Mouse (Mus musculus): ENCODE measurements around the gene Orai3.

The Orai3 gene

DNA sequence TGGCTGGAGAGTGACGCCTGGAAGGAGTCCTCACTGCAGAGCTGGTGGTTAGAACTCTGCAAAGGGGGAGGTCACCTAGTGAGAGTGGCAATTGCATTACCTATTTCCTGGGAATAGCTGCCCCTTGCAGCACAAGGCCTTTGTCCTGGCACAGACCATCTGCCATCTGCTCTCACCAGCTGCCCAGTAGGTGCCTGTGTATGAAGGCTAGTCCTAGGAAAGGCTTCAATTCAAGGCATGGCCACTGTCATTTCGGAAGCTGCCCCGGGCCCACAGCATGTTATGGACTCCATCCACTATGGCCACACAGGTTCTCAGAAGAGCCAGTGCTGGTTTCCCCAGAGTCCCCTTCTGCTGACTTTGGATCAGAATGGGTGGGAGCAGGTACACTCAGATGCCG, 29.0 kb downstream of the Orai3 start:
- no peak for DNase-seq (ENCODE audit: low spot score in 2 of 2)

GRCm38 (mm10) chr7:127799211-127799610, 29.6 kb downstream of the Orai3 start:
- DNase-seq (ENCODE audit: low spot score in 2 of 2): no peak

DNA sequence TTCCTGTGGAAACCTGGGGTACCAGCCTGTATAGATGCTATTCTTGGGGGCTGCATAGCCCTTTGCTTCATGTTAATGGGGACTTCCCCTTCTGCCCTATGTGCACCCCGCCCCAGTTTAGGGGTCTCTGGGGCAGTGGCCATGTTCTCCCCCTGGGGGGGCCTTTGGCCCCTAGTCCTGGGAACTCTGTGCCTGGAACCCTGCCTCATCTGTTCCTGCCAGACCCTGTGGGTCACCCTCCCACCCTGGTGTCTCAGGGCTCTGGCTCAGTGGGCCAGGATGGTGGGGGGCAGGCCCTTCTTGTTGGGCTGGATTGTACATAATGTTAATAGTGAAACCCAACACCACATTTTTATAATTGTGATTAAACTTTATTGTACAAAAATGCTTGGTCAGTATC, 30.1 kb downstream of the Orai3 start:
- no peak for DNase-seq (ENCODE audit: low spot score in 2 of 2)

- DNase-seq (ENCODE audit: low spot score in 2 of 2): peak; percentile 79 to 88
These were observed 30.9 kb downstream of the Orai3 start, which contains the start of gene Hsd3b7 for GRCm38 (mm10) chr7:127800435-127801009. TSS of gene Hsd3b7 (plus strand) at chr7:127800604.

DNA sequence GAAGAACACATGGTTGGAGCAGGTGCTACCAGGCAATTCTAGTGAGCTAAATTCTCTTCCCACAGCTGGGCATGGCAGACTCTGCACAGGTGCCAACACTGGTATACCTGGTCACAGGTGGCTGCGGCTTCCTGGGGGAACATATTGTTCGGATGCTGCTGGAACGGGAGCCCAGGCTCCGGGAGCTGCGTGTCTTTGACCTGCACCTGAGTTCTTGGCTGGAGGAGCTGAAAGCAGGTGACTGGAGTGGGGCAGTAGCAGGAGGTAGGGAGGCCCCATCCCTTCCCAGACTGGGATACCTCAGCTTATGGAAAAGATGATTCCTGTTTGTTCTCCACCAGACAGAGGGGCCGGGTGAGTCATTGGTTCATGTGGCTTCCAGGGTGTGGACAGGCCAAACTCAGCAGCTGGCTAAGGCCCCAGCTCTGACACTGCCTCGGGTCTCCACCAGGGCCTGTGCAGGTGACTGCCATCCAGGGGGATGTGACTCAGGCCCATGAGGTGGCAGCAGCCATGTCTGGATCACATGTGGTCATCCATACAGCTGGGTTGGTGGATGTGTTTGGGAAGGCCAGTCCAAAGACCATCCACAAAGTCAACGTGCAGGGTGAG, 31.5 kb downstream of the Orai3 start:
- DNase-seq (ENCODE audit: low spot score in 2 of 2): no peak

GRCm38 (mm10) chr7:127802313-127802712, 32.7 kb downstream of the Orai3 start:
- DNase-seq (ENCODE audit: low spot score in 2 of 2): no peak

GRCm38 (mm10) chr7:127808821-127809220, 39.2 kb downstream of the Orai3 start:
- no peak for DNase-seq (ENCODE audit: low spot score in 2 of 2)

- DNase-seq (ENCODE audit: low spot score in 2 of 2): no peak
These were observed 40.2 kb downstream of the Orai3 start for GRCm38 (mm10) chr7:127809846-127810245.

DNA sequence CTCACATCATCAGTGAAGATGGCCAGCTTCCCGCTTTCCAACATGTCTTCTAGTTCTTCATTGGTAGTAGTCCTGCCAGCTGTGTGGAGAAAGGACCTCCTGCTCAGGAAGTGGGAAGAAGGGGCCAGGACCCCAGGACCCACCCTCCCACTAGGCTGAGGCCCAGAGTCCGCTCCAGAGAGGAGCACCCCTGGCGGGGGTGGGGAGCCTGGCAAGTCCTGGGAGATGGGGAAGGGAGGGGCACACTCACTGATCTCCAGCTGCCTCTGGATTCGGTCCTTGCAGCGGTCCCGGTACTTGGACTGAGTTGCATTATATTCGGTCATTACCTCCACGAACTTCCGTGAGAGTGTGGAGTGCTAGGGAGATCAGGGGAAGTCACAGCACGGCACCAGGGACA, 41.0 kb downstream of the Orai3 start:
- no peak for DNase-seq (ENCODE audit: low spot score in 2 of 2)

GRCm38 (mm10) chr7:127811240-127811639, 41.6 kb downstream of the Orai3 start:
- peak in 1 of 2 experiments; percentile 15 for DNase-seq (ENCODE audit: low spot score in 2 of 2)

GRCm38 (mm10) chr7:127812292-127812691, 42.7 kb downstream of the Orai3 start:
- no peak for DNase-seq (ENCODE audit: low spot score in 2 of 2)

DNA sequence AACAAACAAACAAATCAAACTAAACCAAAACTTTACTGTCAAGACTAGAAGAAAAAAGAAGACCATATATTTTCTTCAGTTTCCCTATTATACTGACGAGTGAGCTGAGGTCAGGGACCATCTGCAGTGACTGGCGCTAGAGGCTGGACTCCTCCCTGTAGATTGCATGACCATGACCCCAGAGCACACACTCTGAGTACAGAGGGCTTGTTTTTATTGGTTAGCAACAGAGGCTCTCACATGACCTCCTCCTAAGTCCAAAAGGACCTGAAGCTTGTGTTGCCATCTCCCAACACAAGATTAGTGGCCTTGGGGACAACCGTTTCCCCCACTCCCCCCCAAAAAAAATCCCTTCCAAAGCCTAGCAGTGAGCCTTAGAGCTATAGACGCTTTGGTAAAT, 44.2 kb downstream of the Orai3 start:
- no peak for DNase-seq (ENCODE audit: low spot score in 2 of 2)

DNA sequence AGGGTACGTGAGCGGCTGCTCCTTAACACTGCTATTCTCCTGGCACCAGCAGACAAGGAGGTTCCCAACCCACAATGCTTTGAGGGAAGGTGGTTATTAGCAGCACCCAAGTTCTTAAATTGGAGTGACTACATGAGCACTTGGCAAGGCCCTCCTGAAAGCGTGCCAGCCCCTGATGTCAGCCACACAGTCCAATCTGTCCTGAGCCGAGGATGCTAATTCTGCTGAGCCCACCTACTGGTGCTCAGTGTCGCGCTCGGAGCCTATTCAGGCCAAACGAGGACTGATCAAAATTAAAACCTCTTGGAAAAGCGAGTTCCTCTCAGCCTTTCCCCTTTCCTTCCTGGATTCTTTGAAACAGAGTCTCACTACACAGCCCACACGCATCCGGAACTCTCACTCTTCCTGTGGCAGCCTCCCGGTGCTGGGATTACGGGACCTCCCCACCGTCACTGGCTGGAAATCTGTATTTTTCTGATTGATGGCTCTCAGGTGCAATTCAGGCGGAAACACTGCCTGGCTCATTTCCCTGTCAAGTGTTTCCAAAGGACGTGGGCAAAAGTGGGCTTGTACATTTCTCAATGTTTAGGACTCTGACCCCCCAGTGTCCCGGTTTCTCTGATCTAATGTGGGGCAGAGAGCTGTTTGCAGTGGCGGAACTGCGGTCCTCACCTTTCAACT, 44.8 kb downstream of the Orai3 start:
- peak; percentile 57 to 72 for DNase-seq (ENCODE audit: low spot score in 2 of 2)

GRCm38 (mm10) chr7:127815116-127815665, 45.6 kb downstream of the Orai3 start:
- no peak for DNase-seq (ENCODE audit: low spot score in 2 of 2)

DNA sequence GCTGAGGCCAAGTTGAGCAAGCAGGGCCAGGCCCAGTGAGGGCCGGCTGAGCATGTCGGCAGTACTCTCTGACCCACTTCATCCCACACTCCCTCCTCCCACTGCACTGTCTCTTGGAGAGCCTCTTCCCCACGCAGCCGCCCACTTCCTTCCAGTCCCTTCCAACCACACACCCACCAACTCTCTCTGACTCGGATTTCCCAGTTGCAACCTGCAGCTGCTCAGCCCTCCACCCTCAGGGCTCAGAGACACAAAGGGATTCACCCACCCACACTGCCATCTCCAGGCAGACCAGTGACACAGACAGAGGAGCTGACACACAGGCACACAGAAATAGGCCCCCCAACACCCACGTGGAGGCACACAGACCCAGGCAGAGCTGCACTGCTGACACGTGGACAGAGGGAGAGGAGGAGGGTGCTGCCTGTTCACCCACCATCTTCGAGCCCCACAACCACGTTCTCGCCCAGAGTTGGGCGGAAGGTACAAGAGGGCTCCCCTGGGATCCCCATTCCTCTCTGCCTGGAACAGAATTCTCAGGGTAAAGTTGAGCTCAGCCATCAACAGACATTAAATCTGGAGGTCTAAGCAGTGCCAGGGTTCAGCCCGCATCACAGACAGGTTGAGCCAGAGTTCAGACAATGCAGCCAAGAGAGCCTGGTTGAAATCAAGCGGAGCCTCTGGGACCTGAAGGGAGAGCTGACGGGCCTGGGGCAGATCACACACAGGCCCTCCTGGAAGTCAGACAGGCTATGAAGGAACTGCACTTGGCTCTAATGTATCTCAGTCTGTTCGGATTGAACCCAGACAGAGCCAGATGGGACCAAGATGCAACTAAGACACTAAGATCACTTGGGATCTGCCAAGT, 46.6 kb downstream of the Orai3 start:
- peak; percentile 63 to 74 for DNase-seq (ENCODE audit: low spot score in 2 of 2)

DNA sequence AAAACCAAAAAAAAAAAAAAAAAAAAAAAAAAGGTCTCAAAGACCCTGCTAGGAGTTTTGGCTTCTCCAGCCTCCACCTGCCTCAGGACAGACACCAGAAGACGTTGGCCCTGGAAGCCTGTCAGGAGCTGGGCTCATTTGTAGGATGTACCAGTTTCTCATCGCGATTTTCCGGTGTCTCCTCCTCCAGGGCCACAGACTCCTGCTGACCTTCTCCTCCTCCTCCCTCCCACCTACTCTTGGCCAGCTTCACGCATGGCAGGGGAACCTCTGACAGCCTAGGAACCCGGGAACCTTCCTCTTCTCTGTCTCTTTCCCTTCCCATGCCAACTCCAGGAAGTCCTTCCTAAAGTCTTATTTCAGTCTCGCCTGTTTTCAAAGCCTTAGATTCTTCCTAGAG, 47.4 kb downstream of the Orai3 start:
- DNase-seq (ENCODE audit: low spot score in 2 of 2): no peak

GRCm38 (mm10) chr7:127817776-127818175, 48.2 kb downstream of the Orai3 start:
- DNase-seq (ENCODE audit: low spot score in 2 of 2): peak in 1 of 2 experiments; percentile 5

DNA sequence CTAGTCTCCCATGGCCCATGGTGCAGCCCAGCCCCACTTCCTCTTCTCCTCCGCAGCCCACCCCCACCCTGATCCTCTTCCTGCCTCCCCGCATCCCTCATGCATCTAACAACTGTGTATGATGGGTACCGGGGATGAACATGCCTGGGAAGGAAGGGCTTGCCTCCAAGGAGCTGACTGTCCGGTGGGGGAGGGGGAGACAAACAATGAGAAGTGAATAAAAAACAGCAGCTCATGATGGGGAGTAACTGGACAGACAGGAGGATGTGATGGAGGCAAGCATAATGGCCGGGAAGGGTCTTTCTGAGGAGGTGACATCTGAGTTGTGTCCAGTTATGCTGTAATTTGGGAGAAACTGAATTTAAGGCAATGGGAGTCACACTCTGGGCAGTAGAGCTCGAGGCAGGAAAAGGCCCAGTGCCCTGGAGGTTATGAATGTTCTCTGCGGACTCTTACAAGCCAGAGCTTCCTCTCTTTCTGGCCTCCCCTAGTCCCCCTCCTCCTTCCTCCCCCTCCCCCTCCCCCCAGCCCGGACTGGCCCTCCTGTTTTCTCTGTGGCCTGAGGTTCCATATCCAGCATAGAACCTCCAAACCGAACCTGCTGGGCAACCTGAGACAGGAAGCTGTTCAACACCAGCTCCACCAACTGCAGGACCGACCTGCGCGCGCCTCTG, 51.4 kb downstream of the Orai3 start:
- DNase-seq (ENCODE audit: low spot score in 2 of 2): no peak

DNA sequence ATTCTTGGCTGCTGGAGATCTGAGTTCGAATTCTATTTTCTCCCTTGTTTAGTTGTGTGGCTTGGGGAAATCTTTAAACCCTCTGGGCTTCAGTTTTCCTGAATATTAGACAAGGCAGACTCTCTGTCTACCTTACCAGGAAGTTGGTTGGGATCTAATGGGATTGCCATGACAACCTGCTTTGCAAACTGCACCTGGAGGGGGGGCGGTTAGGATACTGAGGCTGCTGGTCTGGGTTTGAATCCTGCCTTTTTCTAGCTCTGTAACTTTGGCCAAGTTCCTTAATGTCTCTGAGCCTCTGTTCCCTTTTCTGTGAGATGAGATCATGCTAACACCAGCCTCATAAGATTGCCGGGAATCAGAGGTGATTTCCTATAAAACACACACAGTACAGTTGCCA, 52.9 kb downstream of the Orai3 start:
- DNase-seq (ENCODE audit: low spot score in 2 of 2): no peak

DNA sequence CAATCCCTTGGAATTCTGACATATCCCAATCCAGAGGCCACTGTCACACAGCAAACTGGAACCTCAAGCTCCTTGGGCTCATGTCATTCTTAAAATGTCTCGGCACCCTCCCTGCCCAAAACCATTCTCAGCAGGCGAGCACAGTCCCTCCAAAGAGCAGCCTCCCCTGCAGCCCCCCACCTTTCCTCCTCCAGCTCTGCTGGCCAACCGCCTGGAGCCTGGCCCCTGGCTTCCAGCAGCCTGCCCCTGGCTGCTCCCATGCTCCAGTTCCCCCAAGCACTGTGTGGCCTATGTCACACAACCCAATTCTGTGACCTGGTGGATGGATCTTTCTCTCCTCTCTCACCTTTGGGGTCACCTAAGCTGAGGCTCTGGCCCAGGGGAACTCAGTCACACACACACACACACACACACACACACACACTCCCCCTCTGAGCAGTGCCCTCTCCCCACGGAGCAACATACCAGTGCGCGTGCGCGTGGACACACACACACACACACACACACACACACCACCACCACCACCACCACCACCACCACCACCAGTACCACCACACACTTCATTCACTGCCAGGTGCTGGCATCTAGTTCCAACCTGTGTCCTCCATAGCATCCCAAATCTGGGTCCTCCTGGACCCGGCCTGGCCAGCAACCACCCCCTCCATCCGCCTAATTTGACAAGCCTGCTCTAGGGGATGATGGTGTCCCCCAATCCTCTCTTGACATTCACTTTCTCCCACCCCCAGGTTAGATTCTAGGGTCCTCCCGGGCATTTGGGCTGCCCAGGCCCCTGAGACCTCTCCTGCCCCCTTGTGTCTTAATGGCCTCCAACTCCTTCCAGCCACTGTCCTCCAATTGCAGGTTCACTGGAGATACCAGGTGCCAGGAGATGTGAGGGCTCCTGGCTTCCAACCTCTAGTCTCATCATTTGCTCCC, 53.9 kb downstream of the Orai3 start:
- DNase-seq (ENCODE audit: low spot score in 2 of 2): no peak
